Mouse (Mus musculus) CH12.LX (cell line): ENCODE results near the gene Gm47996. TPM values are rescaled to one million over a fixed set of nuclear protein-coding genes. Genes with fewer than 3 reads are reported as not detected.

Experiments used
- DNase-seq: peaks from one replicate; pipeline ENCODE4 v3.0.0-alpha.2; 2013; ENCODE audit errors: extremely low read depth
- H3K27ac ChIP-seq: 2 replicates; pipeline ENCODE4 v1.5.1; 2012; ENCODE audit warnings: low read depth, mild to moderate bottlenecking, control low read depth, moderate library complexity; ENCODE audit not compliant: insufficient read depth
- H3K27me3 ChIP-seq: replicated peaks from 2 replicates; pipeline ENCODE3; 2012; ENCODE audit warnings: inconsistent platforms
- H3K36me3 ChIP-seq, 2 experiments: replicated peaks in 1 of 2; 2 replicates each; pipeline versions ENCODE3 to v1.6.1; 2012; ENCODE audit warnings: inconsistent platforms in 1 of 2, low read length in 1 of 2, mild to moderate bottlenecking in 1 of 2, mixed read lengths in 1 of 2, moderate library complexity in 1 of 2; ENCODE audit not compliant: control insufficient read depth in 1 of 2, insufficient read depth in 1 of 2
- H3K4me1 ChIP-seq, 2 experiments: 2 replicates each; pipeline ENCODE4 v1.6.1; 2012; ENCODE audit warnings: inconsistent platforms in 1 of 2, moderate library complexity in 1 of 2; ENCODE audit not compliant: insufficient read depth in 2 of 2, control insufficient read depth in 1 of 2
- H3K4me2 ChIP-seq: 2 replicates; pipeline ENCODE4 v1.6.1; 2012; ENCODE audit warnings: low read depth, mild to moderate bottlenecking, control low read depth; ENCODE audit not compliant: poor library complexity, insufficient read depth, severe bottlenecking
- H3K4me3 ChIP-seq, 3 experiments: fragments of 150-350 bp in 1 of 3; sonication (generic) in 1 of 3; replicated peaks in 1 of 3; 2 replicates each; pipeline versions ENCODE3 to v1.5.1; 2011 to 2012; ENCODE audit warnings: low read depth in 2 of 3, low read length in 2 of 3, mild to moderate bottlenecking in 2 of 3, moderate library complexity in 2 of 3, control low read depth in 1 of 3, improper control_type of control experiment in 1 of 3, inconsistent platforms in 1 of 3, mixed read lengths in 1 of 3; ENCODE audit not compliant: poor library complexity in 1 of 3
- H3K79me2 ChIP-seq: replicated peaks from 2 replicates; pipeline ENCODE4 v1.6.1; 2012; ENCODE audit warnings: mild to moderate bottlenecking, moderate library complexity; ENCODE audit not compliant: control insufficient read depth, poor library complexity, insufficient read depth, severe bottlenecking; ENCODE audit errors: extremely low read depth
- H3K9ac ChIP-seq: 2 replicates; pipeline ENCODE4 v1.6.1; 2012; ENCODE audit warnings: low read depth, mild to moderate bottlenecking, control low read depth, moderate library complexity; ENCODE audit not compliant: insufficient read depth
- H3K9me3 ChIP-seq: replicated peaks from 2 replicates; pipeline ENCODE3; 2012; ENCODE audit warnings: low read length, inconsistent platforms, mixed read lengths
- BHLHE40 ChIP-seq: IDR thresholded peaks from 2 replicates; pipeline ENCODE4 v1.6.1; 2011; ENCODE audit warnings: mild to moderate bottlenecking, low read depth, low read length, improper control_type of control experiment
- CHD2 ChIP-seq: IDR thresholded peaks from 2 replicates; pipeline ENCODE4 v1.6.1; 2011; ENCODE audit warnings: low read length, improper control_type of control experiment
- CTCF ChIP-seq, 2 experiments: IDR thresholded peaks in 1 of 2; conservative IDR thresholded peaks in 1 of 2; 2 replicates each; pipeline ENCODE4 v1.5.1; 2011 to 2012; ENCODE audit warnings: low read depth in 2 of 2, low read length in 2 of 2, improper control_type of control experiment in 1 of 2, inconsistent platforms in 1 of 2, mild to moderate bottlenecking in 1 of 2, moderate library complexity in 1 of 2
- E2F4 ChIP-seq: IDR thresholded peaks from 2 replicates; pipeline ENCODE4 v1.6.1; 2011; ENCODE audit warnings: low read depth, low read length, improper control_type of control experiment; ENCODE audit not compliant: insufficient replicate concordance
- ELF1 ChIP-seq: IDR thresholded peaks from 2 replicates; pipeline ENCODE4 v1.6.1; 2014; ENCODE audit warnings: low read depth, mild to moderate bottlenecking, inconsistent platforms, low read length, improper control_type of control experiment
- EP300 ChIP-seq: IDR thresholded peaks from 2 replicates; pipeline ENCODE4 v1.6.1; 2011; ENCODE audit warnings: low read length, improper control_type of control experiment
- ETS1 ChIP-seq: conservative IDR thresholded peaks from 2 replicates; pipeline ENCODE4 v1.6.1; 2012; ENCODE audit warnings: low read depth, mild to moderate bottlenecking, inconsistent platforms, low read length, improper control_type of control experiment, moderate library complexity
- GABPA ChIP-seq: IDR thresholded peaks from 2 replicates; pipeline ENCODE4 v1.6.1; 2012; ENCODE audit warnings: low read depth, low read length, improper control_type of control experiment, inconsistent platforms; ENCODE audit not compliant: insufficient replicate concordance
- IRF4 ChIP-seq: IDR thresholded peaks from 2 replicates; pipeline ENCODE4 v1.6.1; 2014; ENCODE audit warnings: low read depth, mild to moderate bottlenecking, inconsistent platforms, low read length, improper control_type of control experiment
- JUN ChIP-seq: IDR thresholded peaks from 2 replicates; pipeline ENCODE4 v1.6.1; 2011; ENCODE audit warnings: low read depth, mild to moderate bottlenecking, low read length, improper control_type of control experiment, moderate library complexity; ENCODE audit not compliant: insufficient read depth
- JUND ChIP-seq: conservative IDR thresholded peaks from 2 replicates; pipeline ENCODE4 v1.6.1; 2011; ENCODE audit warnings: low read depth, low read length, improper control_type of control experiment
- KAT2A ChIP-seq: IDR thresholded peaks from 2 replicates; pipeline ENCODE4 v1.6.1; 2012; ENCODE audit warnings: low read length, improper control_type of control experiment, inconsistent platforms; ENCODE audit not compliant: insufficient replicate concordance
- MAFK ChIP-seq: IDR thresholded peaks from 2 replicates; pipeline ENCODE4 v1.6.1; 2011; ENCODE audit warnings: low read length, improper control_type of control experiment; ENCODE audit not compliant: insufficient replicate concordance
- MAX ChIP-seq: IDR thresholded peaks from 2 replicates; pipeline ENCODE4 v1.6.1; 2011; ENCODE audit warnings: low read length, improper control_type of control experiment
- MAZ ChIP-seq: IDR thresholded peaks from 2 replicates; pipeline ENCODE4 v1.6.1; 2012; ENCODE audit warnings: low read depth, mild to moderate bottlenecking, inconsistent platforms, low read length, improper control_type of control experiment, moderate library complexity
- MEF2A ChIP-seq: IDR thresholded peaks from 2 replicates; pipeline ENCODE4 v1.6.1; 2014; ENCODE audit warnings: low read depth, mild to moderate bottlenecking, inconsistent platforms, low read length, improper control_type of control experiment, borderline replicate concordance
- MXI1 ChIP-seq: IDR thresholded peaks from 2 replicates; pipeline ENCODE4 v1.6.1; 2011; ENCODE audit warnings: mild to moderate bottlenecking, low read depth, low read length, improper control_type of control experiment
- MYC ChIP-seq: IDR thresholded peaks from 2 replicates; pipeline ENCODE4 v1.6.1; 2011; ENCODE audit warnings: low read depth, mild to moderate bottlenecking, improper control_type of control experiment, low read length
- NELFE ChIP-seq: IDR thresholded peaks from 2 replicates; pipeline ENCODE4 v1.6.1; 2011; ENCODE audit warnings: low read depth, low read length, improper control_type of control experiment
- NRF1 ChIP-seq: IDR thresholded peaks from 2 replicates; pipeline ENCODE4 v1.6.1; 2014; ENCODE audit warnings: low read depth, mild to moderate bottlenecking, inconsistent platforms, low read length, improper control_type of control experiment, moderate library complexity
- PAX5 ChIP-seq: IDR thresholded peaks from 2 replicates; pipeline ENCODE4 v1.6.1; 2012; ENCODE audit warnings: low read length, inconsistent platforms, mixed read lengths
- POLR2AphosphoS2 ChIP-seq: IDR thresholded peaks from 2 replicates; pipeline ENCODE4 v1.6.1; 2011; ENCODE audit warnings: low read depth, low read length, improper control_type of control experiment
- SIN3A ChIP-seq: IDR thresholded peaks from 2 replicates; pipeline ENCODE4 v1.6.1; 2012; ENCODE audit warnings: low read length, improper control_type of control experiment, inconsistent platforms
- SMC3 ChIP-seq: IDR thresholded peaks from 2 replicates; pipeline ENCODE4 v1.6.1; 2011; ENCODE audit warnings: low read depth, low read length, improper control_type of control experiment
- TBP ChIP-seq: conservative IDR thresholded peaks from 2 replicates; pipeline ENCODE4 v1.6.1; 2011; ENCODE audit warnings: low read depth, low read length, improper control_type of control experiment
- TCF12 ChIP-seq: IDR thresholded peaks from 2 replicates; pipeline ENCODE4 v1.6.1; 2014; ENCODE audit warnings: low read depth, mild to moderate bottlenecking, inconsistent platforms, low read length, improper control_type of control experiment
- UBTF ChIP-seq: IDR thresholded peaks from 2 replicates; pipeline ENCODE4 v1.6.1; 2012; ENCODE audit warnings: low read depth, mild to moderate bottlenecking, inconsistent platforms, low read length, improper control_type of control experiment, moderate library complexity
- ZC3H11A ChIP-seq: IDR thresholded peaks from 2 replicates; pipeline ENCODE4 v1.6.1; 2012; ENCODE audit warnings: low read depth, mild to moderate bottlenecking, inconsistent platforms, low read length, improper control_type of control experiment
- ZKSCAN1 ChIP-seq: IDR thresholded peaks from 2 replicates; pipeline ENCODE4 v1.6.1; 2012; ENCODE audit warnings: low read depth, inconsistent platforms, low read length, improper control_type of control experiment, borderline replicate concordance
- ZNF384 ChIP-seq: IDR thresholded peaks from 2 replicates; pipeline ENCODE4 v1.6.1; 2012; ENCODE audit warnings: low read depth, low read length, improper control_type of control experiment, inconsistent platforms
- dilution Hi-C: fragments of 300-500 bp; cut with MboI; formaldehyde crosslinking; loops from 2 replicates; pipeline ENCODE4 v1.14.3; 2020; ENCODE audit warnings: low sequenced_read_pairs; ENCODE audit not compliant: extremely low pct_unique_long_range_greater_than_20kb, extremely low pct_ligation_motif_present
- in situ Hi-C: fragments of 300-500 bp; cut with MboI; formaldehyde crosslinking; loops from 3 replicates; pipeline ENCODE4 v1.14.3; 2019; ENCODE audit warnings: low sequenced_read_pairs, low pct_ligation_motif_present, low pct_unique_long_range_greater_than_20kb, mixed read lengths
- polyA plus RNA-seq: library from polyadenylated mRNA; unstranded; fragments of >175 nt; gene quantifications from 2 replicates; pipeline ENCODE4 v1.2.1, GENCODE M21; 2012; ENCODE audit warnings: low read depth; ENCODE audit not compliant: insufficient read length
- total RNA-seq, 2 experiments: library from RNA; depleted of rRNA; stranded (reverse); fragments of 300-350 nt in 1 of 2; fragments of >200 nt in 1 of 2; gene quantifications; 2 replicates each; pipeline ENCODE4 v1.2.3; 2012 to 2014

The Gm47996 gene
- total and polyA plus RNA-seq, 3 experiments, result not detected

DNA sequence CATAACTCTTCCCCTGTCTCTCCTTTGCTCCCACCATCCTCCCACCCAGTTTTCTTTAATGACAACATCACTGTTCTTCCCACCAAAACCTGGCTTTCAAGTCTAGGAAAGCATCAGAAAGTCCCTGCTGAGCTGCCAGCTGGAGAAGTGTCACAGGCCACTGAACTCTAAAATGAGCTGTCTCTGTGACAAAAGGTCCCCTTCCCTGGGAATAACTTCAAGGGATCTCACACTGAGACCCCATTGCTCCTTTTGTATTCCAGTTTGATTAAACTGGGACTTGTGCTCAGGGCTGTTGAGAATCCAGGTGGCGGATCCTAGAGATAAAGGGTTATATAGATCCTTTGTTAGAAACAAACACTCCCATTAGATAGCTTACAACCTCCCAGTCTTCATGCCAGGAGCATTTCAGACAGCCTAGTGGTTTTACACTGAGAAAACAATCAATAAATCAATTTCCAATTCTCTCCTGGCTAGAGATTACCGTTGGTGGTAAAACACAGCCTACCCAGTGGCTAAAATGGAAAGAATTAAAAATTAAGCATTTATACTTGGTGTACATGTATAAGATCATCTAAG, 31.3 kb upstream of the Gm47996 start:
- in situ Hi-C loops (no loop called here), dilution Hi-C loops (no loop called here)
- no peak overlapping the region for H3K4me3 ChIP-seq

DNA sequence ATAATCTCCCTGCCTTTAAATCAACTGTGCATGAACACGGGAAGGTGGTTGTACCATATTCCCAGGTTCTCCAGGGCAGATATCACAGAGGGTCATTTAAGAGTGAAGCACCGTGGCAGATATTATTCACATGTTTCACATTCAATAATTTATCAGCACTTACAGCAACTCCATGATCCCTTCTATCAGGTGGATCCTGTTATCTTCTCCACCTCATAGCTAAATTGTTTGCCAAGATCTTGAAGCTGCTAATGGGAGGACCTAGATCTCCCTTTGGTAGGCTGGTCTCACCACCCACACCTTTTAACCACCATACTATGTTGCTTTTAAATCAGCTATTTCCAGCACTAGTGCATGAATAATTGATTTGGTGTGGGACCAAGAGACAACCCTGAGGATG, 29.8 kb upstream of the Gm47996 start:
- no peak overlapping the region for H3K9ac ChIP-seq
- no peak for TF ChIP-seq SMC3
- no peak for TF ChIP-seq ELF1
- no peak for TF ChIP-seq MAFK
- TF ChIP-seq SIN3A, result no peak
- no peak for TF ChIP-seq TBP
- TF ChIP-seq NELFE, result no peak
- TF ChIP-seq GABPA, result no peak
- TF ChIP-seq UBTF, result no peak
- TF ChIP-seq MXI1, result no peak
- no peak for TF ChIP-seq ZNF384
- TF ChIP-seq ZC3H11A, result no peak
- TF ChIP-seq JUN, result no peak
- TF ChIP-seq CTCF (conservative IDR thresholded peaks at IDR 0.05 in 1 of 2, IDR thresholded peaks at IDR 0.05 in 1 of 2; ENCODE audit: low read depth in 2 of 2, low read length in 2 of 2), result no peak
- TF ChIP-seq CHD2, result no peak
- no peak for TF ChIP-seq ETS1
- no peak for TF ChIP-seq IRF4
- TF ChIP-seq E2F4, result no peak
- no peak for TF ChIP-seq NRF1
- no peak for TF ChIP-seq PAX5
- no peak for DNase-seq
- H3K27me3 ChIP-seq, result no peaks in the 10 kb centered on the region
- no peaks in the 10 kb centered on the region for H3K36me3 ChIP-seq
- H3K79me2 ChIP-seq, result no peaks in the 10 kb centered on the region
- H3K4me1 ChIP-seq, result peaks cover 0 to 26% of the 10 kb centered on the region in 2 experiments; a peak in 3 of 4 replicates
- no peak overlapping the region for H3K4me3 ChIP-seq
- dilution Hi-C loops, result no loop called here
- no peaks in the 10 kb centered on the region for H3K9me3 ChIP-seq
- H3K27ac ChIP-seq, result no peak overlapping the region
- in situ Hi-C loops, result no loop called here
- no peak overlapping the region for H3K4me2 ChIP-seq

More for the DNA sequence above, 31.3 kb upstream of the Gm47996 start:
- no peaks in the 10 kb centered on the region for H3K9me3 ChIP-seq
- no peaks in the 10 kb centered on the region for H3K27me3 ChIP-seq
- H3K4me1 ChIP-seq, result peaks cover 0 to 26% of the 10 kb centered on the region in 2 experiments; a peak in 3 of 4 replicates
- H3K9ac ChIP-seq, result no peak overlapping the region
- no peak overlapping the region for H3K27ac ChIP-seq
- no peak for DNase-seq
- no peaks in the 10 kb centered on the region for H3K36me3 ChIP-seq
- H3K79me2 ChIP-seq, result no peaks in the 10 kb centered on the region
- H3K4me2 ChIP-seq, result no peak overlapping the region
- no peak for TF ChIP-seq EP300
- no peak for TF ChIP-seq MAZ
- no peak for TF ChIP-seq MAX
- TF ChIP-seq MEF2A, result no peak
- TF ChIP-seq JUN, result no peak
- no peak for TF ChIP-seq POLR2AphosphoS2
- no peak for TF ChIP-seq MXI1
- no peak for TF ChIP-seq MYC
- TF ChIP-seq BHLHE40, result no peak
- no peak for TF ChIP-seq ZKSCAN1
- no peak for TF ChIP-seq TBP
- TF ChIP-seq GABPA, result no peak
- TF ChIP-seq PAX5, result no peak
- TF ChIP-seq SIN3A, result no peak
- TF ChIP-seq JUND, result no peak
- TF ChIP-seq TCF12, result no peak
- no peak for TF ChIP-seq KAT2A
- TF ChIP-seq ETS1, result no peak
